Mouse (Mus musculus) liver, adult 2 months (tissue): Measurements from ENCODE around the gene Zfp422. TPM values are rescaled to one million over a fixed set of nuclear protein-coding genes. Genes with fewer than 3 reads are reported as not detected.
"Not testable (repeated sequence)": the region's sequence is repeated elsewhere in the genome, so short reads cannot be mapped to it uniquely, and the experiment has no call there.

Source experiments
- DNase-seq: peaks from one replicate; pipeline ENCODE4 v3.0.0-alpha.2; 2011; ENCODE audit warnings: low read depth, low spot score; ENCODE audit errors: extremely low read depth
- H3K27ac ChIP-seq: fragments of 200-500 bp; replicated peaks from 2 replicates; pipeline ENCODE4 v1.5.1; 2012; ENCODE audit warnings: low read depth, mild to moderate bottlenecking, control low read depth, inconsistent platforms, low read length; ENCODE audit not compliant: insufficient read depth
- H3K27me3 ChIP-seq: fragments of 200-500 bp; 2 replicates; pipeline ENCODE4 v1.6.1; 2012; ENCODE audit warnings: mild to moderate bottlenecking, moderate library complexity, low read length, inconsistent platforms; ENCODE audit not compliant: control insufficient read depth, insufficient read depth
- H3K36me3 ChIP-seq: fragments of 200-500 bp; 2 replicates; pipeline ENCODE4 v1.6.1; 2012; ENCODE audit warnings: low read length, inconsistent platforms; ENCODE audit not compliant: control insufficient read depth, insufficient read depth
- H3K4me1 ChIP-seq: fragments of 200-500 bp; 2 replicates; pipeline ENCODE4 v1.6.1; 2011; ENCODE audit warnings: low read length; ENCODE audit not compliant: control insufficient read depth, insufficient read depth
- H3K4me3 ChIP-seq: fragments of 200-500 bp; 2 replicates; pipeline ENCODE4 v1.5.1; 2011; ENCODE audit warnings: low read depth, mild to moderate bottlenecking, control low read depth, low read length, moderate library complexity; ENCODE audit not compliant: insufficient read depth
- H3K79me2 ChIP-seq: fragments of 200-500 bp; 2 replicates; pipeline ENCODE4 v1.6.1; 2012; ENCODE audit warnings: inconsistent platforms, mild to moderate bottlenecking, low read length, moderate library complexity; ENCODE audit not compliant: control insufficient read depth, insufficient read depth
- H3K9ac ChIP-seq: fragments of 200-500 bp; 2 replicates; pipeline ENCODE4 v1.6.1; 2012; ENCODE audit warnings: low read depth, mild to moderate bottlenecking, control low read depth, inconsistent platforms, low read length
- CTCF ChIP-seq: fragments of 200-500 bp; IDR thresholded peaks from 2 replicates; pipeline ENCODE4 v1.5.1; 2011; ENCODE audit warnings: low read depth, low read length, control low read depth
- POLR2A ChIP-seq: fragments of 200-500 bp; IDR thresholded peaks from 2 replicates; pipeline ENCODE4 v1.6.1; 2011; ENCODE audit warnings: low read length, control low read depth; ENCODE audit not compliant: insufficient read depth; ENCODE audit errors: extremely low read depth
- WGBS: fragments of 180-500 bp; shearing (Covaris S2); methylation state at CpG from one replicate; pipeline ENCODE4 v1.1.7; 2018; 5-methylcytosine and 5-hydroxymethylcytosine counted together
- polyA plus RNA-seq: library from polyadenylated mRNA; depleted of rRNA; stranded (reverse); fragments of >200 nt; gene quantifications from 2 replicates; pipeline ENCODE4 v1.2.3, GENCODE M21; 2012; rRNA removed
- total RNA-seq: library from RNA; depleted of rRNA; stranded (reverse); fragments of >200 nt; gene quantifications from 2 replicates; pipeline ENCODE4 v1.2.3, GENCODE M21; 2014; rRNA removed

Zfp422 gene
- total and polyA plus RNA-seq, 2 experiments: 5.6 to 7.0 TPM

DNA sequence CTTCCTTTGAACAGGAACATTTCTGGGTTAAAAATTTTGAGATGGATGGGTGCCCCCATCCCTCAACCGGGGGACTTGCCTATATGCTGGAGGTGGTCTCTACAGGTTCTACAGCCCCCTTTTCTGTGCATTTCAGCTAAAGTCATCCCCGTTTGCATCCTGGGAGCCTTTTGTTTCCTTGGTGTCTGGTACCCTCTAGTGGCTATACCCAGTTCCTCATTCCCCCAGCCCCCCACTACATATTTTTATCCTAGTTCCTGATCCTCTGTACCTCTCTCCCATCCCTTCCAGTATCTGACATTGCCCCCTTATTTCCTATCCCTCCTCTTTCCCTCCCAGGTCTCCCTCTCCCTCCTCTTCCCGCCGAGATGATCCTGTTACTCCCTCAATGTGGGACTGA is 21.6 kb downstream of the Zfp422 start:
- TF ChIP-seq CTCF (no peak), POLR2A (no peak)
- H3K4me1 ChIP-seq: no peaks in the 10 kb centered on the region
- H3K27ac ChIP-seq: no peak overlapping the region
- H3K27me3 ChIP-seq: no peaks in the 10 kb centered on the region
- no peak for DNase-seq
- H3K36me3 ChIP-seq: no peaks in the 10 kb centered on the region
- WGBS: 36% methylated on average over 4 of the region's 4 CpGs
- H3K9ac ChIP-seq: no peak overlapping the region
- H3K4me3 ChIP-seq: no peak overlapping the region
- H3K79me2 ChIP-seq: no peaks in the 10 kb centered on the region

DNA sequence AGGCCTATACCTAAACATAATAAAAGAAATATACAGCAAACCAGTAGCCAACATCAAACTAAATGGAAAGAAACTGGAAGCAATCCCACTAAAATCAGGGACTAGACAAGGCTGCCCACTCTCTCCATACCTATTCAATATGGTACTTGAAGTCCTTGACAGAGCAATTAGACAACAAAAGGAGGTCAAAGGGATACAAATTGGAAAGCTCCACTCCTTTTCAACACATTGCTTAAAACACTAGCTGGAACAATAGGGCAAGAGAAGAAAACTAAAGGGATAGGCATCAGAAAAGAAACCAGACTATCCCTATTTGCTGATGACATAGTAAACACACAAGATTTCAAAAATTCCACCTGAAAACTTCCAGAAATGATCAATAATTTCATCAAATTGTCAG is 27.8 kb downstream of the Zfp422 start:
- H3K27me3 ChIP-seq, H3K9ac ChIP-seq, DNase-seq, H3K4me1 ChIP-seq, H3K79me2 ChIP-seq, H3K36me3 ChIP-seq, H3K27ac ChIP-seq, H3K4me3 ChIP-seq: not testable (repeated sequence)

DNA sequence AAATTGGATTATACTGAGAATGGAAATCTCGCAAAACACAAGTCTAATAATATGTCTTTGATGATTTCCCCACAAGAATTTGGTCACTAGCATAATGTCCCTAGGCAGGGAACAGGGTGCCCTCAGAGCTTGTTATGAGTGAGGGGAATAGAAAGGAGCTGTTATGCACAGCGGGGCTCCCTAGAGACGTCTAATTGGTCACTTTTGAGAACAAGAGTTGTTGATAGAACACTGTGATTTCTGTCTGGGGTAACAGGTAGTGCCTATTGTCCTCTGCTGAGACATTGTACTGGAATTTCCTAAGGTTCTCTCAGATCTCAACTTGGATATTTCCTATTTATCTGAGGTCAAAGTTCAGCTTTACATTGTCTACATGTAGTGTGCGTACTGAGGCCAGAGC is 44.7 kb downstream of the Zfp422 start, which contains the start of gene Olfr215:
Olfr215 (minus strand) TSS at position 101 of the 400 bp plus-strand sequence.
- Histone ChIP-seq H3K36me3 (no peaks in the 10 kb centered on the region), H3K79me2 (no peaks in the 10 kb centered on the region), H3K9ac (no peak within 1 kb of the TSS), H3K4me3 (no peak within 1 kb of the TSS), H3K4me1 (no peaks in the 10 kb centered on the region), H3K27me3 (no peaks in the 10 kb centered on the region), H3K27ac (no peak within 1 kb of the TSS)
- 78% methylated on average over 4 of the region's 4 CpGs for WGBS
- TF ChIP-seq CTCF (no peak), POLR2A (no peak)
- no peak for DNase-seq

Other genes starting within 250 kb of the Zfp422 start
- gene Alox5, start 167.8 kb downstream of the Zfp422 start, total RNA-seq: under 0.01 and 0.09 TPM in 2 replicates
- gene Alox5, start 167.8 kb downstream of the Zfp422 start, polyA plus RNA-seq: 0.07 TPM in 1 of 2 replicates, not detected in the other
- gene Olfr211, start 139.9 kb downstream of the Zfp422 start, total RNA-seq: not detected in 2 replicates
- not detected in 2 replicates for gene Olfr211, start 139.9 kb downstream of the Zfp422 start, polyA plus RNA-seq
- not detected in 2 replicates for gene Olfr212, start 122.5 kb downstream of the Zfp422 start, total RNA-seq
- not detected in 2 replicates for gene Olfr212, start 122.5 kb downstream of the Zfp422 start, polyA plus RNA-seq
- not detected in 2 replicates for gene Olfr213, start 90.5 kb downstream of the Zfp422 start, total RNA-seq
- not detected in 2 replicates for gene Olfr213, start 90.5 kb downstream of the Zfp422 start, polyA plus RNA-seq
- not detected in 2 replicates for gene Gm5580, start 77.9 kb downstream of the Zfp422 start, total RNA-seq
- not detected in 2 replicates for gene Gm5580, start 77.9 kb downstream of the Zfp422 start, polyA plus RNA-seq
- not detected in 2 replicates for gene Olfr214, start 74.8 kb downstream of the Zfp422 start, total RNA-seq
- gene Olfr214, start 74.8 kb downstream of the Zfp422 start, polyA plus RNA-seq: not detected in 2 replicates
- not detected in 2 replicates for gene Olfr215, start 44.8 kb downstream of the Zfp422 start, total RNA-seq
- gene Olfr215, start 44.8 kb downstream of the Zfp422 start, polyA plus RNA-seq: not detected in 2 replicates
- 125 and 199 TPM in 2 replicates for gene Depp1, start 21.6 kb upstream of the Zfp422 start, total RNA-seq
- 210 and 244 TPM in 2 replicates for gene Depp1, start 21.6 kb upstream of the Zfp422 start, polyA plus RNA-seq
- 3.1 and 3.6 TPM in 2 replicates for gene Rassf4, start 45.0 kb upstream of the Zfp422 start, total RNA-seq
- 1.3 and 2.2 TPM in 2 replicates for gene Rassf4, start 45.0 kb upstream of the Zfp422 start, polyA plus RNA-seq
- gene Tmem72, start 87.9 kb upstream of the Zfp422 start, total RNA-seq: 0.09 and 0.13 TPM in 2 replicates
- under 0.01 TPM in 1 of 2 replicates, not detected in the other for gene Tmem72, start 87.9 kb upstream of the Zfp422 start, polyA plus RNA-seq